Mouse (Mus musculus) gastrocnemius, adult 2 months (tissue): Measurements from ENCODE around the gene Tbc1d4. TPM values are rescaled to one million over a fixed set of nuclear protein-coding genes. Genes with fewer than 3 reads are reported as not detected.

Source experiments
- DNase-seq: peaks from one replicate; pipeline ENCODE4 v3.0.0; 2022
- H3K27ac ChIP-seq: fragments of 200-600 bp; 2 replicates; pipeline ENCODE4 v1.8.1; 2022; ENCODE audit warnings: mild to moderate bottlenecking
- H3K4me3 ChIP-seq: fragments of 200-600 bp; 2 replicates; pipeline ENCODE4 v1.8.1; 2022; ENCODE audit warnings: mild to moderate bottlenecking, moderate library complexity
- CTCF ChIP-seq: fragments of 200-600 bp; IDR thresholded peaks from 2 replicates; pipeline ENCODE4 v1.8.1; 2022; ENCODE audit warnings: antibody characterized with exemption, mild to moderate bottlenecking, moderate library complexity
- intact Hi-C: fragments of 180-260 bp; cut with DNase I; formaldehyde crosslinking; loops from one replicate; pipeline ENCODE4 v1.15.1; 2025
- total RNA-seq, 2 experiments: library from RNA; stranded (reverse); gene quantifications; 2 replicates each; pipeline ENCODE4 v1.2.3; 2021

The Tbc1d4 gene
- total RNA-seq, 2 experiments from 2014 or later: 28.8 to 62.9 TPM

DNA sequence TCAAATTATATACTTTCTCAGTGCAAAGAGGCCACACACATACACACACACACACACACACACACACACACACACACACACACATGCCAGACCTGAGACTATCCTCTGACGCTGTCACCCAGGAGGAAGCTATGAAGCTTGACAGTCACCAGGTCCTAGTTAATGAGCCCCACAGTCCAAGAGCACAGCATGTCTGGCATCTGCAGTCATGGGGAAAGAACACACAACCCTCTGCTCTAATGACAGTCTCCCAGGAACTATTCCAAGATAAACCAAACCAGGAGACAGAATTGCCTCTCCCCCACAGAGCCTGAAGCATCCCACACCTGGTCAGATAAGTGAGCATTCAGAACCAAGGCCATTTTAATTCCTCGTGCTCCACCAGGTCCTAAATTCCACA, 71.1 kb downstream of the Tbc1d4 start:
- intact Hi-C loops: no loop called here
- no peak overlapping the region for H3K27ac ChIP-seq
- DNase-seq: no peak
- no peak overlapping the region for H3K4me3 ChIP-seq
- TF ChIP-seq CTCF: no peak

DNA sequence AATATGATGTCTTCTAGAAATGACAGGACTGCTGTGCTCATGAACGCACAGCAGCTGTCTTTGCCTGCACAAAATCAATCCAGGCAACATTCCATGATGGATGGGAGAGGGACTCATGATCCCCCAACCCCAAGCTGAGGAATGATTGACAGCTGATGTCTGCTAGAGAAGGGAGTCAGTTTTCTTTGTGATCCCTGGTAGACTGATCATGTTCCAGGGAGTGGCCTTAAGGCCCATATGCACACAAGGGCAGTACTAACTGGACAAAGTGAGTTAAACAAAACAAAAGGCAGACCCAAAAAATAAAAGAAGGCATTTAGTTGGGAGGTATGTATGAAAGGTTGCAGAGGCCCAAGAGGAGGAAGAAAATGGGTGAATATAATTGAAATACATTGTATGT, 71.6 kb downstream of the Tbc1d4 start:
- no peak for TF ChIP-seq CTCF
- no peak overlapping the region for H3K27ac ChIP-seq
- no peak overlapping the region for H3K4me3 ChIP-seq
- DNase-seq: no peak
- intact Hi-C loops: no loop called here

DNA sequence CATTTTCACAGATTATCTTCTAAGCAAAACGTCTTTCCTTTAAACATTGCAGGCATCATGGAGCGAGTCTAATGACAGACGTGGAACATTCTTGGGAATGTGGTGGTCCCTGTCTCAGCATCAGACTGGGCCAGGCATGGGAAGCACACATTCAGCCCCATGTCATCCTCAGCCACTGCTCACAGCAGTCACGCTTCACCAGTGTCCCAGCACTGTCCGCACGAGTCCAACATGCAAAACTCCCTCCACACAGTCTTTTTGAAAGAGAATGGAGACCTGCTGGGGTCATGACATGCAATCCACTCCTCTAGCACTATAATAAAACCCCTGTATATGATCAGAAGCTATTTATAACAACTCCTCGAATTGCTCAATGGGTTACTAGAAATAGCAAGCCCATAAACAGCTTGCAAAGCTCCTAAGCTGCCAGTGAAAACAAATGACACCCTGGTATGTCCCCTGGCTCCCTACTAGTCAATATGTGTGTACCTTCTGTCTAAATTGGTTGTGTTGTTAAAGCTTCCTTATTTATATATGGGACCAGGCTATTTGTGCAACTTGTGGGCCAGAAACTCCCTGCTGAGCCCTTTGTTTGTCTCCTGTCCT, 76.8 kb downstream of the Tbc1d4 start:
- Histone ChIP-seq H3K27ac (peak overlapping the region; percentile 79), H3K4me3 (peak overlapping the region; percentile 46)
- TF ChIP-seq CTCF: no peak
- intact Hi-C loops: loop anchor here (5.0 kb wide), 1 partner anchor 35 kb away; no protein-coding TSS in a partner anchor
- no peak for DNase-seq

DNA sequence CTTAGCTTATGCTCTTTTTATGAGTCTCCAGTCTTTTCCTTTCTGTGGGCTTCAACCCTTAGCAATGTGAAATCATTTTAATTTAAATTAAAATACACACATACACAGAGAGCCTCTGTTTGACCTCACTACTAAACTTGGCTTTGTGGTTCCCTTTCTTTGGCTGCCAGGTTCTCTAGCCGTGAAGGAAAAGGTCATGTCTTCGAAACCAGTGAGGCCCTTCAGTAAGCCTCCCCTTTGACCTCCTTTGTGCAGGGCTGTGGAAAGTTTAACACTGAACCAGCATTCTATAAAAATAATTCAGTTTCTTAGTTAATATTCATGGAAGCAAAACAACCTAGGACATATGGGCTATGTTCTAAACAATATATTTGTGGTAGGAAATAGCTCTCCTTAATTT, 78.5 kb downstream of the Tbc1d4 start:
- Histone ChIP-seq H3K27ac (no peak overlapping the region), H3K4me3 (no peak overlapping the region)
- no peak for TF ChIP-seq CTCF
- intact Hi-C loops: loop anchor here (5.0 kb wide), 1 partner anchor 37 kb away; no protein-coding TSS in a partner anchor
- DNase-seq: no peak

DNA sequence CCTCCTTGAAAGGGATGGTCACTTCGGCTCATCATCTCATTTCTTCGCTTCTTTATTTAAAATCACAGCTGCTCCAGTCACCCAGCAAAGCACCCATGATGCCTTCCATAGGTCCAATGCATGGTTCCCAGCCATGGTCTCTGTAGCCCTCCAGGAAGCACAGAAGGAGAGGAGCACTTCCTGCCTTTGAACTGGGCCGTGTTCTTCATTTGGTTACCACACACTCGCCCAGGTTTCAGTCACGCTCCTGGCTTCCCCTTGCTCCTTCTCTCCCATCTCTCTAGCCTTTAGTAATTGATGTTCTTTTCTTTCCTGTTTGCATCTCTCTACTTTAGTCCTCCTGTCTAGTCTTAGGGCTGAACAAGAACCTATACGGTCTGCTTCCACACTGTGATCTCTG, 79.8 kb downstream of the Tbc1d4 start:
- TF ChIP-seq CTCF: no peak
- no peak overlapping the region for H3K27ac ChIP-seq
- intact Hi-C loops: no loop called here
- DNase-seq: no peak
- H3K4me3 ChIP-seq: no peak overlapping the region

DNA sequence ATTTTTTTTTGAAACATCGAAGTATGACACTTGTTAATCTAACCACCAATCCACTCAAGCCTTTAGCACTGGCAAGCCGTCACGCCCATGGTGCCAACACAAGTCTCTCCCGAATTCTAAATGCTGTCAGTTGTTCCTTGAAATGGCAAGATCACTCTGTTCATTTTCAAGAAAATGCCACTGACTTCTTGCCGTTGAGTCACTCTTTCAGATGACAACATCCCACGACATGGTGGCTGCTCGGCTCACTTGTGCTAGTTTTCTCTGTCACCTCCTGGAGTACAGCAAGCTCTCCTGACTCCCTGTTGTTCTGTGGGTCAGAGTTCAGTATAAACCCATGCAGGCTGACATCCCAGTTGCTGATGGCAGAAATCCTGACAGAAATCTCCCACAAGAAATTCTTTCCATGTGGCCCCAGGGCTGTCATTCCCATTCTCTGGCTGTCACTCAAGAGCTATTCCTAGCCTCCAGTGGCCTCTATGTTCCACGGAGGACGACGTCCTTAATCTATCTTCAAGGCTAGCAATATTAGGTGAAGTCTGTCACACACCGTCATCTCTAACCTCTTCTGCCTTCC, 81.5 kb downstream of the Tbc1d4 start:
- H3K4me3 ChIP-seq: no peak overlapping the region
- DNase-seq: peak; percentile 37
- no peak for TF ChIP-seq CTCF
- intact Hi-C loops: no loop called here
- peak overlapping the region; percentile 66 for H3K27ac ChIP-seq

DNA sequence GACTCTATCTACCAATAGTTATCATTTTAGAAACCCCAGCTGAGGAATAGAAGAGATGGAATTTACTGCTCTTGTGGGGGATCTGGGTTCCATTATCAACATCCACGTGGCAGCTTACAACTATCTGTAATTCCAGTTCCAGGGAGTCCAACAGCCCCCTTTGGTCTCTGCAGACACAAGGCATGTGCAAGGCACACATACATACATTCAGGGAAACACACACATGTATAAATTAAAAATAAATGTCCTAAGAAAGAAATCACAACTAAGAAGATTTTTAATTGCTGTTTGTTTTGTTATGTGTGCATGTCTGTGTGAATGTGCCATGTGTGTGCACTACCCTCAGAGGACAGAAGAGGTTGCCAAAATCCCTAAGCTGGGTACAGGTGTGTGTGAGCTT, 82.5 kb downstream of the Tbc1d4 start:
- DNase-seq: no peak
- intact Hi-C loops: no loop called here
- H3K4me3 ChIP-seq: no peak overlapping the region
- TF ChIP-seq CTCF: no peak
- no peak overlapping the region for H3K27ac ChIP-seq

DNA sequence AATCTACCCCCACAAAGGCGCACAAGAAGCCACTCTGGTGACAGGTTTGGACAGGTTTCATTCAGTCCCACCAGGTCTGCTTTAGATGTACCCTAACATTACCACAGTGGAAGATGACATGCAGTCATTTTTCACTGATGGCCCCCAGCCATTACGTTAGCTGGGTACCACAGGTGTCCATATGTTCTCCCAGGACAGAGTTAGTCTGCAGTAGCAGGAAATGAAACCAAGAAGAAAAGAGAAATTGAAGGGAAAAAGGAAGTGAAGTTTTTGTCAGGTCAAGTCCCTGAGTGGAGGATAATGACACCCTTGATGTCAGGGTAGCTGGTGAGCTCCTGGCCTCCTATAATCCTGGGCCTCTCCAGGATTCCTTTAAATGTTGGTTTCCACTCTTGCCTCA, 89.0 kb downstream of the Tbc1d4 start:
- Histone ChIP-seq H3K27ac (no peak overlapping the region), H3K4me3 (no peak overlapping the region)
- intact Hi-C loops: no loop called here
- DNase-seq: no peak
- no peak for TF ChIP-seq CTCF

DNA sequence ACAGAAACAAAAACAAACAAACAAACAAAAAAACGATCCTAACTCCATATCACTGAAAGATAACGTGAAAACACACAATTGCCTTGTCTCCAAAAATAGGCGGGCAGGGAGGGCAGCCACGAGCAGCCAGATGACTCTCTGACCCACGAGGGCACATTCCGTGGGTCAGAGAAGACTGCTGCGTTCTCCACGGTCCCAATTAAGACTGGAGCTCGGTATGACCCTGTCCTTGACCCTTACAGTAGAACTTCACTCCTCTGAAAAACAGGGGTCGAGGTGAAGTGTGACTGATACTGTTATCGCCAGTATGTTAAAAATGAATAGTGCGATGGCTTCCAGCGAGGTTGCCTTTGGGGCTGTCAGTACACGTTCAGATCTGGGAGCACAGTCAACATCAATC, 90.7 kb downstream of the Tbc1d4 start:
- no peak for TF ChIP-seq CTCF
- H3K27ac ChIP-seq: peak overlapping the region; percentile 81
- H3K4me3 ChIP-seq: peak overlapping the region; percentile 40
- no peak for DNase-seq
- intact Hi-C loops: no loop called here

DNA sequence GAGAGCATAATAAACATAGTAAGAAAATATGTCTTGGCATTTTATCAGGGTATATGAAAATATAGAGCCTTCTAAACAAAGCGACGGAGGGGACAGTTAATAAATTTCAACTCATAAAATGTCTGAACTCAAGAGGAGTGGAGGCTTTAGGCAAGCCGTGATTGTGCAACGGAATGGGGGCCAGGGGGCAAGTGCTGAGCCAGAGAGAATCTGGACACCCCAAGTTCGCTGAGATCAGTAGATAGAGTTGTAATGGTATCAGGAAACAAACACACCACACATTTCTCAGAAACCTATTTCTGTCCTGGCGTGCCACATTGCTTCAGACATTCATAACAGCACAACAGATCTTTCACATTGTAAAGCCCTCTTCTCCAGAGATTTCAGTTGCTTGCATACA, 91.2 kb downstream of the Tbc1d4 start:
- Histone ChIP-seq H3K4me3 (peak overlapping the region; percentile 40), H3K27ac (peak overlapping the region; percentile 81)
- TF ChIP-seq CTCF: no peak
- peak; percentile 53 for DNase-seq
- intact Hi-C loops: loop anchor here (1.0 to 2.0 kb wide), 2 partner anchors 92 to 135 kb away; partner anchors contain the start of genes Tbc1d4 and Uchl3

DNA sequence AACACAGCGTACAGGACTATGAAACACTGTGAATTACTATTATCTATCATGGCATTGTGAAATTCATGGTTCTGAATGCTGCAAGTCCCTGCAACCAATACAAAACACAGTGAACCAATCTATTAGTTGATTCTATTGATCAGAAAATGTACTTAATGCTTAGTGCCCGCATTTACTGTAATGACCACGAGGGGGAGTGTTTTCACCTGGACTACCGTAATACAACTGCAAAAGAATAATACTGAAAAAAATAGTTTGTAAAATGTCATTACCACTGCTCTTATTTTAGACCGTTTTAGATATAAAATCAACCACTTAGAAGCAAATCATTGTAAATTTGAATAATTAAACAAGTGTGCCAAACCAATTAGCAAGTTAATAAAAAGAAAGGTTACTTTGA, 91.7 kb downstream of the Tbc1d4 start:
- TF ChIP-seq CTCF: peak; percentile 92
- DNase-seq: no peak
- Histone ChIP-seq H3K4me3 (peak overlapping the region; percentile 40), H3K27ac (peak overlapping the region; percentile 81)
- intact Hi-C loops: loop anchor here (1.0 to 2.0 kb wide), 2 partner anchors 92 to 135 kb away; partner anchors contain the start of genes Tbc1d4 and Uchl3

DNA sequence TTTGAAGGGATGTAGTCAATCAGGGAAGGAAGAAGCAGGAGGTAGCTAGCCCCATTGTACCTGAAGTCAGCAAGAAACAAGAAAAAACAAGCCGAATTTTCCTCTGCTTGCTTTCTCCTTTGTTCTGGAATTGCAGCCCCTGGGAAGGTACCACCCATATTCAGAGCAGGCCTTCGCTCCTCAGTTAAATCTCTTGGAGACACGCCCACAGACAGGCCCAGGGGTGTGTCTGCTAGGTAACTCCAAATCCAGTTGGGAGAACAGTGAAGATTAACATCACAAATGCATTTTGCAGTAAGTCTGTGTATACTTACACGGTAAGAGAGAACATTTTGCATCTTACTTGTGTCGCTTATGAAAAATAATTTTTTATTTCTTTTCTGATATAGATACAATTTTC, 92.1 kb downstream of the Tbc1d4 start:
- no peak overlapping the region for H3K4me3 ChIP-seq

DNA sequence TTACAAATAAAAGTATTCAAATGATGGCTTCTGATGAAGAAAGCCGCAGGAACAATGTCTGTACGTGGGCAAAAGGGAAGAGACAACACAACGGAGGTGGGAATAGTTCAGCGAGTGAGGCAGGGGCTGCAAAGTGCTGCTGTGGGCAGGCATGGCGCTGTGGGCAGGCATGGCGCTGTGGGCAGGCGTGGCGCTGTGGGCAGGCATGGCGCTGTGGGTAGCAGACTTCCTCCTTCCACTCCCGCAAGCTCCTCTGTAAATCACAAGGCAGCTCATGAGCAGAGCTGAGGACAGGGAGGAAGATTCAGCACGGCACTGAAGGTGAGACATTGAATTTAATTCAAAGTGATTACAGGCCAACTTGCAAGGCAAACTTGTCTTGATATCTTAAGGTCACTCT, 93.0 kb downstream of the Tbc1d4 start:
- DNase-seq: peak; percentile 23
- H3K4me3 ChIP-seq: no peak overlapping the region
- no peak for TF ChIP-seq CTCF
- no peak overlapping the region for H3K27ac ChIP-seq
- intact Hi-C loops: loop anchor here (2.0 kb wide), 1 partner anchor 137 kb away; the partner anchor contains the start of gene Uchl3

More for the DNA sequence above, 92.1 kb downstream of the Tbc1d4 start:
- no peak for DNase-seq
- TF ChIP-seq CTCF: no peak
- intact Hi-C loops: loop anchor here (1.0 to 2.0 kb wide), 2 partner anchors 92 to 136 kb away; partner anchors contain the start of genes Tbc1d4 and Uchl3
- H3K27ac ChIP-seq: no peak overlapping the region

DNA sequence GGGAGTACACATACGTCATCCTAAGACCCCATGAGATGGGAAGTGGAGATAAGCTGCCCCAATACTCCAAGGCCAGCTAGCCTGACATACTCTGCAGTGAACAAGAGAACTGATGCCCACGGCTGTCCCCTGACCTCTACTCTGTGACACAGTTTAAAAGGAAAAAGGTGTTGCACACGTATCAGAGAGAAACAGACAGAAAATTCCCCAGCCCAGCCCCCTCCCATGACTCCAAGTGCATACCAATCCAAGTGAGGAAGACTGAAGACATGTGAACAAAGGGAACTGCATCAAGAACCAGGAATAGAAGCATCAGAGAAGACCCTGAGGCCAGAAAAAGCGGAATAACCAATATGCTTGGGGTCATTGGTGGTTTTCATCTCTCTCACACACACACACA, 93.7 kb downstream of the Tbc1d4 start:
- no peak for TF ChIP-seq CTCF
- Histone ChIP-seq H3K4me3 (no peak overlapping the region), H3K27ac (no peak overlapping the region)
- intact Hi-C loops: no loop called here
- no peak for DNase-seq
